Mouse (Mus musculus): ENCODE data around the gene Gucd1. TPM values are rescaled to one million over a fixed set of nuclear protein-coding genes. Genes with fewer than 3 reads are reported as not detected.
"Not testable (repeated sequence)": the region's sequence is repeated elsewhere in the genome, so short reads cannot be mapped to it uniquely, and the experiment has no call there.

Gucd1 gene
- polyA plus RNA-seq, 1 experiment = 17.2 TPM

DNA sequence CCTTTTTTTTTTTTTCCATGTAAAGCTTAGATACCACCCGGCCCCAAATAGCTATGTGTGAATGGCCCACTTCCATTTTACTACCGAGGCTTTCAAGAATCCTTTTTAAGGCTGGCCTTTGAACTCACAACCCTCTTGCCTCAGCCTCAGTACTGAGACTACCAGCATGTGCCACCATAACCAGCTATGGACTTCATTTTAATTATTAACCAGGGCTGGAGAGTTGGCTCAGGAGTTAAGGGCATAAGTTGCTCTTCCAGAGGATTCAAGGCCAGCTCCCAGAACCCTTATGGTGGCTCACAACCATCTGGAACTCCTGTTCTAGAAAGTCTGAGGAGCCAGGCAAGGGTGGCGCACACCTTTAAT is 12.7 kb downstream of the Gucd1 start:
- no peak for DNase-seq (ENCODE audit: extremely low spot score in 1 of 2, low spot score in 1 of 2)

DNA sequence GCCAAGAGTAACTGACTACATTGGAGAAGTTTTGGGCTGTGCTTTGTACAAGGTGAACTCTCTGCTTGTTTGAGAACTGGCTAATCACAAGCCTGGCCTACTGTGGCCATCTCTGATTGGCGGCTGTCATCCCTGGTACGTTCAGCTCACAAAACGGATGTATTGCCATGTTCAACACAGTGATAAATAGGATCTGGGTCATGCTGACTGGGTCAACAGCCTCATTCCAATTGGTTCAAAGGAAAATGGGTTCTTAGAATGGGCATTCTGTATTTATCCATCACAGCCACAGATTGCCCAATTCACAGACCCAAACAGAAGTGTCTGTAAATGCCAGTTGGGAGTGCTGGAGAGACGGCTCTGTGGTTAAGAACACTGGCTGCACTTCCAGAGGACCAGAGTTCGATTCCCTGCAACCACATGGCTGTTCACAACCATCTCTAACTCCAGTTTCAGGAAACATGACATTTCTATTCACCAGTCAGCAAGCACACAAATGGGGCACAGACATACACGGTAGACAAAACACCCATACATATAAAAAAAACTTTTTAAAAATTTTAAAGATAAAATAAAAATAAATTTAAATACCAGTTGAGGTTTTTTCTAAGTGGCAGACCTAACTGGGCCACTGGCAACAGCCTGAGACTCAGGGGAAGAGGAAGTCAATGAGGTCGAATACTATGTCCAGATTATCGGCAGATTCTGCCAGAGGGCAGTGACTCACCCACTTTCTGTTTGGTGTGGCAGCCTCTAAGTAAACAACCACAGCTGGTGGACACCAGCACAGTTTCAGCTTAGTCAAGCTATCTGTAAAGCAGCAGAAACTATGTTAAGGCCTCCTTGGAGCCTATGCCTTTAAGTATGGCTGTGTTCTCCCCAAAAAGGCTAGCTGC is 13.3 kb downstream of the Gucd1 start:
- DNase-seq (ENCODE audit: extremely low spot score in 1 of 2, low spot score in 1 of 2) = no peak

DNA sequence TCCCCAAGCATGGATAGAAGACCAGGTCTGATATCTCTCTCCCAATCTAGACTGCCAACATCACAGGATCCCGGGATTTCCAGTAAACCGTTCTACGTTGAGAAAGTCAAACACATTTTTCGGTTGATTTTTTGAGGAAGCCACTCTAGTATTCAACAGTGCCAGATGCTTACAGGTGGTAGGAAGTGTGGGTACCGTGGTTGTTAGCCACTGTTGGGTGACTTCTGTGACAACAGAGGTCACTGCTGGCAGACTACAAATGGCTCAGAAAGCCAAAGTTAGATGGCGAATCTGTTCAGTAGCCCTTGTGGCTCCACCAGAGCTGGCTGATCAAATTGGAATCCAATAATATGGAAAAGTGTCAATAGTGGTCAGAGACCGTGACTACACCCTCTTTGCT is 14.1 kb downstream of the Gucd1 start:
- DNase-seq (ENCODE audit: extremely low spot score in 1 of 2, low spot score in 1 of 2) = no peak

DNA sequence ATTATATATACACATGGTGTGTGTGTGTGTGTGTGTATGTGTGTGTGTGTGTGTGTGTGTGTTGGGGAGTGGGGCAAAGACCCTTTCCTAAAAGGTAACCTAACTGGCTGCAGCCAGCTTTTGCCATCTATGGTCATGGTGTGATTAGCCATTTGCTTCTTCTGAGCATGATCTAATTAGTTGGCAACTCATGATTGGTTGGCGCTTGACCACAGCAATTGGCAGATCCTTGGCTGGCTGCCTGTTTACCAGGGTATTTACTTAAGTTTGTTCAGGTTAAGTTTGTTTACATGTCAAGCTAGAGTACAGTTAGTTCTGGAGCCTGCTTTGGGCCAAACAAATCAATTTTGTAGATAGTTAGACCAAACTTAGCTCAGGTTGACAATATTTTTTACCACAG is 16.1 kb downstream of the Gucd1 start:
- no peak for DNase-seq (ENCODE audit: extremely low spot score in 1 of 2, low spot score in 1 of 2)

DNA sequence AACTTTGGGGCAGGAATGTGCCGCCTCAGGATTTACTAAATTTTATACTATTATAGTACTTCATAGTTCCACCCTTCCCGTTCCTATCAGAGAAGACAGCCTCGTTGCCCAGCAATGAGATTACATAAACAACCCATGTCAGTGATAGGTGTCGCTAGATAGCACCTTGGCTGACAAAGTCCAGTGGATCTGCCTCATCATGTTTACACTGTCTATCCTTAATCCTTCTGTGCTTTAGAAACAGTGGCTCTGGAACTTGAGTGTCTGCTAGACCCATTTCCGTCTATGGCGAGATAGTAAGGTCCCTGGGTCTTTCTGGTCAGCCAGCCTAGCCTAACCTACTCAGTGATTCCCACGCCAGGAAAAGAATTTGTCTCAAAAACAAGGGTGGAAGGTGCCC is 17.4 kb downstream of the Gucd1 start:
- no peak for DNase-seq (ENCODE audit: extremely low spot score in 1 of 2, low spot score in 1 of 2)

DNA sequence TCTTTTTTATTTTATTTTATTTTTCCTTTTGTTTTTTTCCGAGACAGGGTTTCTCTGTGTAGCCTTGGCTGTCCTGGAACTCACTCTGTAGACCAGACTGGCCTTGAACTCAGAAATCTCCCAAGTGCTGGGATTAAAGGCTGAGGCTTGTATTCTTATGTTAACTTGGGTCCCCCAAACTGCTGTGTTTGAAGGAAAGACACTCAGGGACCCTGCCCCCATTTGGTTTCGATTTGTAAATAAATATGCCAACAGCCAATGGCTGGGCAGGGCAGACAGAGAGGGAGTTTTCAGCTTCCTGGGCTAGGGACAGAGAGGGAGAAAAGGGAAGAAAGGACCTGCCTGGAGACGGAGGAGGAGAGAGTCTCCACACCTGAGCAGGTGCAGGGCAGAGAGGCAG is 18.0 kb downstream of the Gucd1 start:
- no peak for DNase-seq (ENCODE audit: extremely low spot score in 1 of 2, low spot score in 1 of 2)

DNA sequence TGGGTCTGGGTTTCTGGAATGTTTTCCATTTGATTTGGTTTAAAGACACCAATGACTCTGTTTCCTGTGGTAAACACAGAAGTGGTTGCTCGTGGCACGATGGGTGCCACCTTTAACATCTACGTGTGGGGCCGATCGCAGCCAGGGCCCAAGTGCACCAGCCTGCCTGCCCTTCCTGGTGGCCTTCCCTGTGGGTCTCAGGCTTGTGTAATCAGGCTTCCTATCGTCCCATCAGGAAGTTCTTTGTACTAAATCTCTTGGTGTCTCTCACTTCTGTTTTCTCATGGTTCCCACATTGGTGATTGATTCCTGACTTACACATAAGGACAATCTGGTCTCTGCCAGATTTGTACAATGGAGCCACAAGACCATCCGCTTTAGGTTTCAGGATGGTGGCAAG is 18.6 kb downstream of the Gucd1 start:
- DNase-seq (ENCODE audit: extremely low spot score in 1 of 2, low spot score in 1 of 2) = not testable (repeated sequence)

DNA sequence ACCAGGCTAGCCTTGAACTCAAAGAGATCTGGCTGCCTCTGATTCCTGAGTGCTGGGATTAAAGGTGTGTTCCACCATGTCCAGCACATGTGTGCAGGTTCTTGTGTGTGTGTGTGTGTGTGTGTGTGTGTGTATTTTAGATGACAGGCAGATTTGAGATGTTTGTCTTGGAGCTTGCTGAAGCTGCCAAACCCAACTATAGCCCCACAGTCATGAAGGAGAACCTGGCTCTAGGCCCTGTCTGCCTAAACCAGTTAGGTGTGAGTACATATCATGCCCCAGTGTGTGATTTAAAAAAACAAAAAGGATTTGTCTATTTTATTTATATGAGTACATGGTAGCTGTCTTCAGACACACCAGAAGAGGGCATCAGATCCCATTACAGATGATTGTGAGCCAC is 21.9 kb downstream of the Gucd1 start:
- no peak for DNase-seq (ENCODE audit: extremely low spot score in 1 of 2, low spot score in 1 of 2)

DNA sequence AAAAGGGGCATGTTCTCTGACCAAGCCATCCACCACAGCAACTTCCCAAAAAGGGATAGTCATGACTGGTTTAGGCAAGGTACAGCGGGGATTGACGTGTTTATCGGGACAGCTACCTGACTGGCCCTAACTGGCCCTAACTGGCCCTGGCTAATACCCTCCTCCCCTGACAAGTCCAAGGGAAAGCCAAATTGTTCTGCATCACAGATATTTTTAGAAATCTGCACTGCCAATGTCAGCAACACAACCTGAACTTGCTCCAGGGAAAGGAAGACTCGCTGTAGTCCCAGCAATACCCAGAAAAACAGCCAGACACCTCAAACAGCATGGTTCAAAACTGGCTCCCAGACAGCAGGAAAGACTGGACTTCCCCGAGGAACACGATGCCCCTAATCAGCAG is 22.5 kb downstream of the Gucd1 start:
- DNase-seq (ENCODE audit: extremely low spot score in 1 of 2, low spot score in 1 of 2) = no peak

DNA sequence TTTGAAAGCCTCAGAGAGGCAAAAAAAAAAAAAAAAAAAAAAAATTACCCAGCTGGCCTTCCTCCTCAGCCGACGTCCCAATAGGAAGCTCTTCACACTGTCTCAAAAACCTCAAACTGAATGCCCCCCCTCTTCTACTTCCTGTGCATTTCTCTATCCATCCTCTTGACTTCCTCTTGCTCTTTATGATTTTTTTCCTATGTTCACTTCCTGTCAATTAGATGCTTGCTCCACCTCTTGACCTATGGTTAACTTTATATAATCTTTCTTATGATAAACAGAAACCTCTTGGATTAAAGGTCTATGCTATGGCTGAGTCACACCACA is 25.9 kb downstream of the Gucd1 start:
- no peak for DNase-seq (ENCODE audit: extremely low spot score in 1 of 2, low spot score in 1 of 2)

DNA sequence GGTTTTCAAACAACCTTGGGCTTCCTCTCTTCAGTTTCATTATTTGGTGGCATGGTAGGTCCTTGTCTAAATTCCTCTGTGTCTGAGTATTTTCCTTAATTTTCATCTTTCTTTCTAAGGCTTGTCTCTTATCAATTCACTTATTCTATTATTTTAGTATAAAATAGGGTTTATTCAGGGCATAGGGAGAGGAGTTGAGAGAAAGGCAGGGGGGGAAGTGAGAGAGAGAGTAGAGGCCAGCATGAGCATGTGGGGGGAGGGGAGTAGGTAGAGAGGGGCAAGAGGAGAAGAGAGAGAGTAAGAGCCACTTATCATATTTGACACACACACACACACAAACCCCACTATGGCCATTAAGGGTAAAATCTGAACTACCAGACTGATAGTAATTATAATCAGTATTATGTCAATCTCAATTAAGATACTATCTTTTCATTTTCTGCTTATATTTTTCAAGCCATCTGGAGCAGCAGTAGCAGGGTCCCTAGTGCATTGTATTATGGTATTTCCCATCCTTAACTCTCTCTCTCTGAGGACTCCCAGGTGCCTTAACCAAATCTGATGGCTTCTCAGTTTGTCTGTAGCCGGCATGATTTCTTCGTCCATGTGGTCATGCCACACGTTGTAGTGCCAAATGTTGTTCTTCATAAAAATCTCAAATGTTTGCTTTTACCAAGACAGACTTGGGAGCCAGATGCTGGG is 26.4 kb downstream of the Gucd1 start:
- no peak for DNase-seq (ENCODE audit: extremely low spot score in 1 of 2, low spot score in 1 of 2)

DNA sequence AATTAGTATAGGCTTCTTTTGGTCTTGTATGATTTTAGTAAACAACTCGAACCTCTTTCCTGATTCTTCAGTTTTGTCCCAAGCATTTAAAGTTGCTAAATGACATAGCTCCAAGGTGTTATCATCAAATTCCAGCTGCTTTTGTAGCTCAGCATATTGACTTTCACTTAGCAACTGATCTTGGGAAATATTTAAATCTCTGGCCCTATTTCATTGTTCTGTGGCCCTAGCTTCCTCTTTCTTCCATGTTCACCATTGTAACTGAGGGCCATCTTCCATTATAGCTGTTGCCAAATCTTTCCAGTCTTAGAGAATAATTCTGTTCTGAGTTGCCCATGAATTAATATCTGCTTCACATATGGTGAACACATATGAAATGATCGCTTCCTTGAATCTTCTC is 27.0 kb downstream of the Gucd1 start:
- no peak for DNase-seq (ENCODE audit: extremely low spot score in 1 of 2, low spot score in 1 of 2)

DNA sequence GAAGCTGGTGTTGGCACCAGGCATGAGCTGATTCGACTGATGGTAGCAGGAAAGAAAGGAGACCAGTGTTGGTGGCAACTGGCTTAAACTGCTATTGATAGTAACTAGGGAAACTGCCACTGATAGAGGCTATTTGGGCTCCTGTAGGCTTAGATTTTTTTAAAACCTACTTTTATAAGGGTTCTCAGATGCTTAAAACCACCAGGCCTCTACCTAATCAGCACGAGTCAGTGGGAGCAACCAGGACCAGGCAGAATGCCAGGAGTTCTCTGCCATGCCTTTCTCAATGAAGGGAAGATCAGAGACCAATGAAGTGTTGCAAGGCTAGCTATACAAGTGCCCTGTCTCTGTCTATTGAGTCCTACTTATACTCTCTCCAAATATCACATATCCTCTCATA is 28.2 kb downstream of the Gucd1 start:
- no peak for DNase-seq (ENCODE audit: extremely low spot score in 1 of 2, low spot score in 1 of 2)

DNA sequence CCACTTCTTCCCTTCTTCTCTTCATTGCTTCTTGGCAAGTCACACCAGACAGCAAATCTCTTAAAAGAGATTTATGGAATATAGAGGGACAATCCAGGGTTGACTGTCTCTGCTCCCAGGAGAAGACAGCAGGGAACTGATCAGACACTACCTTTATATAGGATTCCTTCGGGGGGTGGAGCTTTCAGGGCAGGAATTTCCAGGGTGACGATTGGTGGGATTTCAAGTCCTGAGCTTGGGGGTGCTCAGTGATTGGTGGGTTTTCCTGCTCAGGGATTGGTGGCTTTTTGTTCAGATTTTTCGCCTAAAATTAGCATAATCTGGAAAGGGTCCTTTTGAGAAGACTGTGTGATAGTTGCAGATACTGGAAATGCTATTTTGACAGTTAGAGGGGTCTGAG is 30.6 kb downstream of the Gucd1 start:
- no peak for DNase-seq (ENCODE audit: extremely low spot score in 1 of 2, low spot score in 1 of 2)

DNA sequence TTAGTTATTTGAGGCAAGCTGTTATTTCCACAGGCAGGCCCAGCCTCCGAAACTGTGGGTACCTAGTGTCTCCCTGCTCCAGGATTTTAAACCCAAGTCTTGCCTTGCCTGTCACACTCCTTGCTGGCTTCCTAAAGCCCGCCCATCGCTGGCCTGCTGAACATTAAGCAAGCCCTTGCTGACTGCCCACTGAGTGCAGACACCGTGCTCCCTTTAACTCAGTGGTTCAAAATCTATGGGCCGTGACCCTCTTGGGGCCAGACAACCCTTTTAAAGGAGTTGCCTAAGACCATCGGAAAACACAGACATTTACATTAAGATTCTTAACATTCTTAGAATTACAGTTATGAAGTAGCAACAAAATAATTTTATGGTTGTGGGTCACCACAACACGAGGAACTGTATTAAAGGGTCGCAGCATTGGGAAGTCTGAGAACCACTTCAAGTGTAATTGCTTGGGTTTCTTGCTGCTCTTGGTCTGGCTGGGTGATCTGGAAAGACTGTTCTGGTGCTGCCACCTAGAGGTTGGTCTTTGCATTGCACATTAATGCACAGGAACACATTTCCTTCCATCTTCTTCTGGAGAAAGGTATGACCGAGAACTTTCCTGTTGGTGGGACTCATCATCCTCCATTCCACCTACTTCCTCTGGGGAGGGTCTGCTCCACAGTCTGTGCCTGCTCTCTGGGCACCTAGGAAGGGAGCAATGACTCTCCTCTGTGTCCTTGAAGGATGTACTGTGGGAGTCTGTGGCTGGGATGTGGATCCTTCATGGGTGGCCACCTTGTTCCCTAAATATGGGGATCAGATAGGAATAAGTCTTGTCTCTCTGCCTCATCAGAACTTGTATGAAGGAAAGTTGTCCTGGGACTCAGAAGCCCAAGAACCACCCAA is 31.4 kb downstream of the Gucd1 start:
- DNase-seq (ENCODE audit: extremely low spot score in 1 of 2, low spot score in 1 of 2) = peak; percentile 47 to 92

DNA sequence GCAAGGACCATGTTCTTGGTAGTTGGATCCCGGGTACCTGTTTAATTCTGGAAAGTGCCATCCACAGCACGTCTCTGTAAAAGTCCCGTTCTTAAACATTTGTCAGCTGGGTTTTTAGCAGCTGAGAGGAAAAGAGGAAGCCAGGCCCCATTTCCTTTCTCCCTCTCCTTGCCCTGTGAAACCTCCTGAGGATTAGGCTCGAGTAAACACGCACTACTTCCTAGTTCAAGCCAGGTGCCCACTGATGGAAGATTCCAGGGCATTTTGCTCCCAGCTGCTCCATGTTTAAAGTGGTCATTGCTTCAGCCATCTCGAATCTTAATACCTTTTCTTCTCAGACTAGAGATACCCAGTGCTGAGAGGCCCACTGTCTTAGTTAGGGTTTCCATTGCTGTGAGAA is 33.0 kb downstream of the Gucd1 start:
- no peak for DNase-seq (ENCODE audit: extremely low spot score in 1 of 2, low spot score in 1 of 2)

DNA sequence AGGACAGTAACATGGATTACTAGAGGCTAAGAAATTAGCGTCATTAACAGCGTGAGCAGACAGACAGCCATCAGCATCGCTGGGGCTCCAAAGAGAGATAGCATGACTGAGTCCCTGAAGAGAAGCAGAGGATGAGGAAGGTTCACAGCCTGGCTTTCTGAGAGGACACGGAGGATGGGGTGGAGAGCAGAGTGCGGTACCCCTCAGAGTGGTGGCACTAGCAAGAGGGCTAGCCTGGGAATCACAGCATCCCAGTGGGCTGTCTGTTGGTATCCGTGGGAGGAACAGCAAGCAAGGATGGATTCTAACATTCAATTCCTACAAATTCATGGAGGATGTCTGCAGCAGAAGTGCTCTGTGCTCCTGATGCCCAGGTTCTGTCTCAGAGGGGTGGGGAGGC is 33.7 kb downstream of the Gucd1 start:
- no peak for DNase-seq (ENCODE audit: extremely low spot score in 1 of 2, low spot score in 1 of 2)

DNA sequence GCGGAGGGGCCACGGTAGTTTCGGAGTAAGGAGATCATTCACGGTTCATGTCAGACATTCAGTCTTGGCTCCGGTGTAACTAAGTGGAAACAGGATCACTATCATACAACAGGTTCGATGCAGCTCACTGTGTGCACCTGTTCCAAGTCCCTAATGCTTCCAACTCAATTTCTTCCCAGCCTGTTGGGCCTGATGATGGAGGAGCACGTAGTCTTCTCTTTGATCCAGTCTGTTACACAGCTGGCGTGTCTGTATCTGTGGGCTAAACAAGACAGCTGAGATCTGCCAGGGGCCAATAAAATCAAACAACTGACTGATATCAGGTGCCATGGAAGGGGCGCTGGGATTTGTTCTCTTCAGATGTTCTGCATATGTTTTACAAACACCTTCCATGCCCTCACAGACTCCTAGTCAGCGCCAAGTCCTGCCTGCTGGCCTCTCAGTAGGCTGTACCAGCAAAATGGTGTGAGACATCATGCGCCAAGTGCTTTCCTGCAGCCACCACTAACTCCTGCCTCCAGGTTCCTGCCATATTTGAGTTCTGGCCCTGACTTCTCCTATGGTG is 34.8 kb downstream of the Gucd1 start:
- no peak for DNase-seq (ENCODE audit: extremely low spot score in 1 of 2, low spot score in 1 of 2)

DNA sequence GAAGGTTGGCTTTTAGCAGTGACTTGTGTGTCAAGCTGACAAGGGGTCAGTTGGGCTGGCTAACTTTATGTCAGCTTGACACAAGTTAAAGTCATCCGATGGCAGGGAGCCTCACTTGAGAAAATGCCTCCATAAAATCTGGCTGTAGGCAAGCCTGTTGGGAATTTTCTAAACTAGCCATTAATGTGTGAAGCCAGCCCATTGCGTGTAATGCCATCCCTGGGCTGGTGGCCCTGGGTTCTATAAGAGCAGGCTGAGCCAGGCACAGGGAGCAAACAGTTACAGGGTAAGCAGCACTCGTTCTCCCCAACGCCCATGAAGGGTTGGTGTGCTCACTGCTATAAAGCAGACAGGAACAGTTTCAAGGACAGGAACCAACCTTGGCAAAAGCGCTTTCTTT is 35.5 kb downstream of the Gucd1 start:
- no peak for DNase-seq (ENCODE audit: extremely low spot score in 1 of 2, low spot score in 1 of 2)

DNA sequence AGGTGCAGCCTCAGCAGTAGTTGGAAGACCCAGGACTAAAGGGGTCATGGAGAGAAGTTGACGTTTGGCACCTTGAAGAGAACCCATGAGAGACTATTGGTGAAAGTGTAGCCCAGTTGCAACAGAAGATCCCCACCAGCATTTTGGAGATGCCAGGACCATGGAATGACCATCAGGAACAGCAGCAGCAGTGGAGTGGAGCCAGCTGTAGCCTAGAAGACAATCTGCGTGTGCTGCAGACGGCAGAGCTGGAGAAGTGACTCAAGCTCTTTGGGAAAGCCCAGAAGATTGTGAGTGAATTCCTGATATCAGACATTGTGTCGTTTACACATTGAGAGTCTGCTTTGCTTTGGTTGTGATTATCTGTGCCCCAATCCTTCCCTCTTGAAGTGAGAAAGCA is 36.1 kb downstream of the Gucd1 start:
- DNase-seq (ENCODE audit: extremely low spot score in 1 of 2, low spot score in 1 of 2) = no peak

DNA sequence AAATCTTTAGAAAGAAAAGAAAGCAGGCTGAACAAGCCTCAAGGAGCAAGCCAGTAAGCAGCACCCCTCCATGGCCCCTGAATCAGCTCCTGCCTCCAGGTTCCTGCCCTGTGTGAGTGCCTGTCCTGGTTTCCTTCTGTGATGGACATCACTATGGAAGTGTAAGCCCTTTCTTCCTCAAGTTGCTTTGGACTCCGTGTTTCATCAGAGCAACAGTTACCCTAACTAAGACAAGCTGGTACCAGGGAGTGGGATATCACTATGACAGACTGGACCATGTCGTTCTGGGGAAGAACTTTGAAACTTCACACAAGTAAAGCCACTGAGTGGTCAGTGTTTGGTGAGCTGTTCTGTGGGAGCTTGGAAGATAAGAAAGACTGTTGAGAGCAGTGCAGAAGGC is 37.8 kb downstream of the Gucd1 start:
- DNase-seq (ENCODE audit: extremely low spot score in 1 of 2, low spot score in 1 of 2) = no peak
